Mouse (Mus musculus) gastrocnemius, postnatal 25 days (tissue): ENCODE measurements around the gene Snd1. TPM values are rescaled to one million over a fixed set of nuclear protein-coding genes. Genes with fewer than 3 reads are reported as not detected.

Experiments used
- DNase-seq: peaks from one replicate; pipeline ENCODE4 v3.0.0; 2022
- total RNA-seq, 2 experiments: library from RNA; stranded (reverse); gene quantifications; 1 replicate in 1 of 2; 2 replicates in 1 of 2; pipeline ENCODE4 v1.2.3; 2021

The Snd1 gene
- total RNA-seq, 2 experiments from 2014 or later = 35.4 to 40.7 TPM

DNA sequence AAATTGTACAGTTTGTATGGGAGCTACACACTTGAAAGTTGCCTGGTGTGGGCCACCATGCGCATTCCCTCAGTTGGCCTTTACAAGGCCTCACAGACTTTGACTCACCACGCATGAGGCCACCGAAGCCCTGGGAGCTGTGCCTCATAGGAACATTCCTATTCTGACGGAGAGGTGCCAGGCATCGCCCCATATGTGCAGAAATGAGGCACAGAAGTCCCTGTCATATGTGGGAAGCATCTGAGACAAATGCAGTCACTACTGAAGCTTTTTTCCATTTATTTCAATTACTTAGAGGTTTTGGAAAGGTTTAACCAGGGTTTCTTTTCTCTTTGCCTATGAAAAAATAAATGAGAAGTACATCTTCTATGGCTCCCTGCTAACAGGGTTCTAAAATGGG is 278.3 kb downstream of the Snd1 start:
- no peak for DNase-seq

DNA sequence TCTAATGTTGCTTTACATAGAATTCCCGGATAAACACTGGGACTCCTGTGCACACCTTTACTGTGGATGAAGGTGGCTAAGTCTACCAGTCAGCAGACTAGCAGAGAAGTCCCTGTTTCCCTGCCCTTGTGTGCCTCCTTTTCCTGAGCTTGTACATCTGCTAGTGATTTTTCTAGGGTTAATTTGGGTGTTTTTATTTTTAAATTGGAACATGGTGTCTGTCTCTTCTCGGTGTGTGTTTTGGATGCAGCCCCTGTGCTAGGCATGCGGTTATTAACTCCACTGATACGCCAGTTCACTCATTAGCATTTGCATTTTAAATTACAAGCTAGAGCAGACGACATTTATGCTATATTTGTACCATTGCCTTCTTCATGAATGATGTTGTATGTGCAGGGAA is 278.7 kb downstream of the Snd1 start:
- DNase-seq = no peak

DNA sequence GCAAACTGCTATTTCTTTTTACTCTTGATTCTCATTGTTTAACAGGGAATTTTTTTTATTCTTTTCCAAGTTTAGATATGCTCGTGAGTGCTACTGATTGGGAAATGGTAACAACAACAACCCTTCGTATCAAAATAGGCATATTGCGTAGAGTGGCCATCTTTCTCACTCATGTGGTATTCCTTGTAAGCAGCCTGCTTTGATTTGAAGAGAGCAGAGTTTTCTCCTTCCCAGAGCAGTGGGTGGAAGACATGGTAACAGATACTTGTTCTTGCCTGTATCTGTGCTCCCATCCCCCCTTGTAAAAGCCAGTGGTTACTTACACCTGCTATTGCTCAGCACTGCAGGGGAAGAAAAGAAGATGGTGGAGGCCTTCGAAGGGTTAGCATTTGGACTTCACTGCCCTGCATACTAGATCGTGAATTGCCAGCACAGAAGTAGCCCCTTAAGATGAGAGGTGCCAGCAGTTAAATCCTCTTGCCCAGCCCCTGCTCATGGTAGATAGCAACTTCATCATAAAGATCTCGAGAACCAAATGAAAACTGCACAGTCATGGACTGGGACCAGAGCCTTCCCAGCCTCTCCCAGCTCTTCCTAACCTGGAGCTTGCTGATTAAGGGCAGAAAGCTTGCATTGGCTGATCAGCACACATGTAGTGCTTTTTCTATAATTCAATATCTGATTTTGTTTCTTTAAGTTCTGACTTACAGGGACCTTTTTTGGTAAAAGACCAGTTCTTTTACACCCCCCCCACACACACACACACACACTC is 279.4 kb downstream of the Snd1 start:
- DNase-seq = no peak

DNA sequence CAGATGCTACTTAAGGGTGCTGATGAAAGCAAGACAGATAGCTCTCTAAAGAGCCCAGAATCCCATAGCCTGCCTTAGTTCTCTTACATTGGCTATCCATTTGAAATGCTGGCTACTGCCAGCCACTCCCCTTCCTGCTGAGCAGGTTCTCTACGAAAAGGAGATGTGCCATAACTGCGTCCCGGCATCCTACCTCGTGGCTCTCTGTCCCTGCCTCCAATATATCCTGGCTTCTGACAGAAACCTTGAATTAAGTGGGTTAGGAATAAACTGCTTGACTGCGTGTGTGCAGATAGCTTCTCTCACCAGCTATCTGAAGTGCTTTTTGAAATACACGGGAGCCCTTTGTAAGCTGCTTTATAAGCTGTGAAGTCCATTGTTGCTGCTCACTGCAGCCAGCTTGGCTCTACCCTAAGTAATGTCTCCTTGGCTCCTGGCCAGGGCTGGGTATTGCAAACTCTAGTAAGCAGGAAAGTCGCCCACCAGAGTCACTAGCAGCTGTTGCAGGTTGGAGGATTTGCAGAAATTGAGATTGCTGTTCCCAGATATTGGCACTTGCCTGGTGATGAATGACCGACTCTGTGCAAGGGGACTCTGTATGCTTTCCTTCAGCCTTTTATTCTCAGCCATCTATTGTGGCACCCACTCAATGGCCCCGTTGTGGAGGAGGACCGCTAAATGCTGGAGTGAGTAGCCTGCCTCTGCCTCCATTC is 281.5 kb downstream of the Snd1 start:
- no peak for DNase-seq

DNA sequence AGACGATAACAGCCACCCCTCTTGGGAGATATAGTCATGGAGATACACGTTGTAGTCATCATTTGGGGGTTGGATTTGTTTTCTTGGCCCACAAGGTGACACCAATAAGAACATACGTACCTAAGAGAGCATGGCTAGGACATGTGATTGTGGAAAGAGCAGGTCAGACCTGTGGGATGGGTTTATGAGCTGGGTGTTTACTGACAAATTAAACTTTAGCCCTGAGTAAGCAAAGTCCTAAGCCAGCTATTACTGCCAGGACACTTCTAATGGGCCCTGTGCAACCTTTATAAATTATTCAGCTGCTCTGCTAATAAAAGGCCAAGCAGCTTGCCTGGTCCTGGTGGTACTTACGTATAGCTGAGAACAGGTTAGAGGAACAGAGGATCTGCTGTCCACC is 283.4 kb downstream of the Snd1 start:
- no peak for DNase-seq

DNA sequence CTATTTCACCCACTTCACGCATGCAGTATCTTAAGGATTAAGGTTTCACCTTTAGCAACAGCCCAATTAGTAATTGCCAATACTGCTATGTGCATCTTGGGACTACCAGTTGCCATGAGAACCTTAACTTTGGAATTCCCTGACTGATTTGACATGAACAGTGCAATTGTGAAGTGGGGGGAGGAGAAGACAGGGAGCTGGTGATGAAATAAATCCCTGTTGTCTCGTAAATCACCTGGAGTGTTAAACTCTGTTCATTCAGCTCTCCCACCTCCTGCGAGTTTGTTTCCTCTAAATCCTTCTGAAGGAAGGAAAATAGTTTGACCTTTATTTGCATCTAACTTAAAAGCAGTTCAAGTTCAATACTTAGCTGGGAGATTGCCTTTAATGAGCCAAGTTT is 286.8 kb downstream of the Snd1 start:
- DNase-seq = no peak

DNA sequence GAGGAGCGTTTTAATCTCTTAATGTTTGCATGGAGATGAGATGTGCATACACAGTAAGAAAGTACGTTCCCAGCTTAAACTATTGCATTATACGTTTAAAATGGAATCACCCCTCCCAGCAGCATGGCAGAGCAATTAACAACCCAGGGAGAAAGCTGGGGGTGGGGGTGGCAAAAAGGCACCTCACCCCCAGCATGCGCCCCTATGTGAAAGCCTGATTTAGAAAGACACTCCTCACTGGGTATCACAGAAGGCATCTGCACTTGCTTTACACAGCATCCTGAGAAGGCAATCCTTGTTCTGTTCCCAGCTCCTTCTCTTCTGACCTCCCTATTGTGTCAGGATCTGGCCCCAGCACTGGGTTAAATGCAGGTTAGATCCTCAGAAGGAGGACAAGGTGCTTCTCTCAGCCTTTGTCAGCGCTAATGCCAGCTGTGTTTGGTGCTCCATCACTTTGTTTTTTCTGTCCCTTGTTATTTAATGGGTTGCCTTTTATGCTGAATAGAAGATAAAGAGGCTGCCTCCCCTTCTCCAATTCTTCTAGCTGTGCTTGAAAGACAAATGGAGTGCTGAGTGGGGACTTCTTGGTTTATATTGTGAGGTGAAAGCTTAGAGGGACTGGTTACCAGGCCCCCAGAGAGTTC is 287.3 kb downstream of the Snd1 start:
- DNase-seq = no peak

DNA sequence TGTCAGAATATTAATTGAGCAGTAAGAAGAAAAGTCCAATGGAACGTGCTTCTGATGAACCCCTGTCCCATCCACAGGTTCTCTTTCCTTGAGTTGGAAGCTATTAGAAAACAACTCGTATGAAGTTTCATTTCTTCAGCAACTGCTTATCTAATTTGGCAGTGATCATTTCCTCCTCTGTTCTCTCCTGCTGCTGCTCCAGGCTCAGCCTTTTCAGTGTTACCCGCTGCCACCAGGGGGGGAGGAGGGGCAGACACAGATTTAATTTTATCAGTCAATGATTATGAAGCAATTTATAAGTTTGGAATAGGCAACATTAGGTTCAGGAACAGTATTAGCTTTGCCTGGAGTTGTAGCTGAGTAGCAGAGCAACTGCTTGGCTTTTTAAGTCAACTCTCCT is 291.7 kb downstream of the Snd1 start:
- no peak for DNase-seq

DNA sequence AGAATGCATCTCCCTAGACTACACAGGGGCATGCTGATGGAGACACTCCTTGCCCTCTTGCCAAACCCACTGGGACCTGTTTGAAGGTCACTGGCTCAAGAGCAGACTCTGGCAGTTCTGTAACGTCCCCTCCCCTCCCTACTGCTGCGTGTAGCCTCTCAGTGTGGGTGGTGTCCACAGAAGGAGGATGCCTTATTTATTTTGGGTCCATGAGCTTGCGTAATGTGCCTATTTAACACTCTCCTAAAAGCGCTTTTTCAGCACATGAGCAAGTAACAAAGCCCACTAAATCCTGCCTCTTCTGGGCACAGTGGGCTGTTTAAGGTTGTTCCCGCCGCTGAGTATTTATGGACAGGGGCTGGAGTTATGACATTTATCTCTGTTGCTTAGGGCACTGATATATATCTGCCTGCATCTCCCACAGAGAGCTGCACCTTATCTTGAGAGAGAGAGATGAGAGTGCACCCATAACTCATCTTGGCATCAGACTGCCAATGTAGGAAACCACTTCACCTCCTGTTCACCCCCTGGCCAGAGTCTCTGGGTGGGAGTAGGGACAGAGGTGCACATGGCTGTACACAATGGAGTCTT is 293.0 kb downstream of the Snd1 start:
- DNase-seq = no peak

DNA sequence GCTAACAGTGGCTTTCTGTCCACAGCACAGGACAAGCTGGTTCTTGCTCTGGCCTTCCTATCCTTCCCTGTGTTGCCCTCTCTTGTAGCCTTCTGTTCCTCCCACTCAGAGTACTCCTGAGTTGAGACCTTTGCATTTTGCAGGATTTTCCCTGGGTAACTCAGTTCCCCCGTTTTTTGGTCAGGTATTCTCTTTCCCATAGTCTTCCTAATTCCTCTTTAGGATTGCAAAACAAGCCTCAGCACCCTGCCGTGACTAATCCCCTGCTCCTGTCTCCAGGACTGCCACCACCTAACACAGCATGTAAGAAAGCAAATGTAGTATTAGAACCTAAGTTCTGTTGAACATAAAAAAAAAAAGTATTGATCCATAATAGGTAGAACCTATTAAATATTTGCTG is 296.4 kb downstream of the Snd1 start:
- DNase-seq = no peak

DNA sequence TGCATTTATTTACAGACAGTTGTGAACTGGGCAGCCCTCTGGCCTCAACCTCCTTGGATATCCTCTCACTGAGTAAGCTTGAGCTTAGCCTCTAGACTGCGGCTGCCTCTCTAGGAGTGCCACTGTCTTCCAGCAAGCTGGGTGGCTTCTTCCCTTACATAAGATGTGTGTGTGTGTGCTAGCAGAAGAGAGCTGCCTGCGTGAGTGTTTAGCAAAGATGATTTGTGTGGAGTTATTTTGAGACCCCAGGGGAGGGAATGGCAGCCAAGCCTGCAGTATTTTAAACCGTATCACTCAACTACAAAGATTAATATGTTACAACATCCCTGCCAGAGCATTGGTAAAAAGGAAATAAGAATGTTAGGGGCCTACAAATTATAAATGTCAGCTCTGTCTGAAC is 306.8 kb downstream of the Snd1 start:
- DNase-seq = peak; percentile 23

DNA sequence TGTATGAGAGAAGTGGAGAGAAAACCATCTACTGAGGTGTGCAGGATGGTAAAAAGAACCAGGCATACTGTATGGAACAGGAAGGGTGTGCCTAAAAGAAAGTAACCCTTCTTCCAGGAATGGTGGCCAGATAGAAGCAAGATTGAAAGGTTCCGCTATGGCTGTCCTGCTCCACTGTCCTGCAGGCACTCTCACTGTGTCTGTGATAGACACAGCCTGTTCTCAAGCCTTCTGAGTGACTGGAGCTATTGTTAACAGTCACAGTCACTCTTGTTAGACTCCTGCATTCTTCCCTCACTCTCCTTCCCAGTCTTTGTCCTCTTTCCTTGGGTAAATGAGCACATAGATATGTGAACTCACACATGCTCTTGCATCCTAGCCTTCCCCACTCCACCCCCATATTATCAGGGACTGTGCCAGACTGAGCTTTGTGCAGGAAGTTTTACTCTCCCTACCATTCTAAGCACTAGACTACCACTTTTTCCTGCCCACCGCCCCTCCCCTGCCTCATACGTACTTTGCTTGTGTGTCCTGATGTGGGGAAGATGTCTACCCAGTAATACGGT is 308.2 kb downstream of the Snd1 start:
- no peak for DNase-seq

DNA sequence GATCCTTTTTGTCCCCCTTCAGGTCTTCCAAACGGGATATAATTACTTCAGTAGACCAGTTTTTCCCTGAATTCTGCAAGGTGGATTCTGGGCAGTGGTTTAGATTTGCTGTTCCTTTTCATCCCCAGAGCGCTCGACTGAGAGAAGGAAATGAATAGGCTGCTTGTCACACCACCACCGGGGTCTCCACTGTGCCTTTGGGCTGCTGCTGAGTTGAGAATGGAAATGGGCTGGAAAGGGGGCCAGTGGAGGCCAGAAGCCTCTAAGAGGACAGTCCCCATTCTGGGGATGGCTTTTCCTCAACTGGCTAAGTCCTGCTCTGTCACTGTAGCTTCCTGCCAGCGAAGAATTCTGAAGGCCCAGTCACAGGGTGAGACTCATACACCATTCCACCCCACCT is 309.0 kb downstream of the Snd1 start:
- DNase-seq = no peak

DNA sequence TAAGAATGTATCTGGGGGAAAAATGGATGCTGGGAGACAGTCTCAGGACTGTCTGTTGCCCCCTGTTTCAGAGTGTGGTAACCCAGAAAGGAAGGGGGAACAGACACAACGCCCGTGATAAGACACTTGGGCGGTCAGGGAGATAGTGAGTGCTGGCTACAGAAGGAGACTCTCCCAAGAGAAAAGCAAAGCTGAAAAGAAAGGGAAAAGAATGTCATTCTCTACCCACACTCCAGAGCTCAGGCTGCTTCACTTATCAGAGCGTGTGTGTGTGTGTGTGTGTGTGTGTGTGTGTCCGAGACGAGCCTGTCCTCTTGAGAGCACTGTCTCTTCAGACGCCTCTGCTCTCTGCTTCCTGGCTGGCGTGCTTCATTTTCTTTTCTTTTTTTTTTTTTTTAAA is 310.8 kb downstream of the Snd1 start:
- DNase-seq = no peak

DNA sequence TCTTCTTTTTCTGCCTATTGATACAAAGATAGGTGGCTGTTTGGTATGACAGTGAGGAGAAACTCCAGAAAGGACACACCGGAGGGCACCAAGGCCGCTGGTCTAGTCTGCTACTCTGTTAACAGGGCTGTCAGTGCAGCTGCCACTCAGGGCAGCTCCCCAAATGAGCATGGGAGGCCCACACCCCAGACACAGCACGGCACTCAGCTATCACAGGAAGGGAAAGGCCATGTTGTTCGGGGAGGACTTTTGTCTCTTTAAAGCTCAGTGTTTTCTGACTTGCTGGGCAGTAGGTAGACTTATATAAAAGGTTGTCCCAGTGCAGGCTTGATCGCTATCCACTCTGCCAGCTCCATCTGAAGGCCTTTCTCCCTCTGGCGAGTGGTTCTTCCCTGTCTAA is 312.2 kb downstream of the Snd1 start:
- no peak for DNase-seq

DNA sequence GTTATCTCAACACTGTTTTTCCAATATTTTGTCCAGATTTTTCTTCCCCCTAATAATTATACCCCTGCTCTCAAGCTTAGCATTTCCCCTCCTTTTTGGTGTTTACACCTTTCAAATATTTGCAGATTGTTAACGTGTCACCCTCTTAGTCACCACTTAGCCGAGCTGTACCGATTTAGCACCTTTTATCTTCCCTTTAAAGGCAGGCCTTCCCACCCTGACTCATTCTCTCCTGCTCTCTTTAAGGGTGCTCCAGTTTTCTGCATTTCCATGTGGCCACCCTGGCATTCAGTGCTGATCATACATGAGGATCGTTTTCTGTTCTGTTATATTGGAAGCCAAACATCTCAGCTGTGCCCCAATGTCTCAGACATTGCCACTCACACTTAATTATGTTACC is 314.7 kb downstream of the Snd1 start:
- DNase-seq = no peak

DNA sequence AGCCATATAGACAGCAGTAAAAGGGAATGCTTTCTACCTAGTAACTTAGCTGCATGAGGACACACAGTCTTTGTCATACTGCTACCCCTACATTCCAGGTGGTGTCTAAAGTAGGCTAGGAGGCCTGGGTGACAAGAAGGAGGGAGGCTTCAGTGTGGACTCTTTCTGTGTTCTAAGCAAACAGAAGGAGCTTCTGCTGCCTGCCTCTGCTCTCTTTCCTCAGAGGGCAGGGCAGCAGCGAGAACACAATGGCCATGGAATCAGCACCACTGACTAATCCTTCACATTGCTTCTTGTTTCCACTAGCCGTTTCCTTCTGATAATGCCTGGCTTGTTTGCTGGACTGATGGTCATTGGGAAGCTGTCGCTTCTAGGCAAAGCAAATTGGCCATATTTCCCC is 316.2 kb downstream of the Snd1 start:
- DNase-seq = no peak

DNA sequence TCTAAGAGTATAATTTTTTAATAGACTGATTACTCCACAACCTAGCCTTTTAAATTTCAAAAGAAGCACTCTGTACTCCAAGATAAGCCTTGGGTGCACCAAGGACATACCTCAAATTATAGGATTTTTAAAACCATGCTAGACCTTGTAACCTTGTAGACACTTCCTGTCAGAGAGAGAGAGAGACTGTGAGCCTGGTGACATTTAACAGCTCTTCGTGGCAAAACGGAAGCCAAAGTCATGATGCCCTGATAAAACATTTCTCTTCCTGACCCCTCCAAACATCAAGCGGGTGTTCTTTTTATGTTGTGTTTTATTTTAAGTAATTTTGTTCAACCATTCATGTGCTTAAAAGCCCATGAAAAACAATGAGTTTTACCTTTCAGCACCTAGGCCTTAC is 316.9 kb downstream of the Snd1 start:
- no peak for DNase-seq

DNA sequence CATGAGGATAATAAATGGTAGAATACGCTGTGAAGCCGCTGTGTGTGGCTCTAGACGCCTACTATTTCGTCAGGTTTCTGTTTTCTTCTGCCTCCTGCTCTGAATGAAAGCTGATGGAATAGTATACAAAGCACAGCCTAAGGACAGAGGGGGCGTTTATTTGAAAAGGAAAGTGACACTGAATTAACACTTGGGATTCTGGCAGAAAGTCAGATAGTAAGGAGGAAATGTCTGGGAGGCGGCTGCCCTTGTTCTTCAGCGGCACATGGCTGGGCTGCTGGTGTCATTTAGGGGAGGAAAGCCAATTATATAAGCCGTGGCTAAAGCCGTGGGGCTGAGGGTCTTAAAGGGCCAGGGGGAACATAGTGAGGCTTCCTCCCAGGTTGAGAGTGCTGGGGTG is 320.4 kb downstream of the Snd1 start:
- DNase-seq = no peak

DNA sequence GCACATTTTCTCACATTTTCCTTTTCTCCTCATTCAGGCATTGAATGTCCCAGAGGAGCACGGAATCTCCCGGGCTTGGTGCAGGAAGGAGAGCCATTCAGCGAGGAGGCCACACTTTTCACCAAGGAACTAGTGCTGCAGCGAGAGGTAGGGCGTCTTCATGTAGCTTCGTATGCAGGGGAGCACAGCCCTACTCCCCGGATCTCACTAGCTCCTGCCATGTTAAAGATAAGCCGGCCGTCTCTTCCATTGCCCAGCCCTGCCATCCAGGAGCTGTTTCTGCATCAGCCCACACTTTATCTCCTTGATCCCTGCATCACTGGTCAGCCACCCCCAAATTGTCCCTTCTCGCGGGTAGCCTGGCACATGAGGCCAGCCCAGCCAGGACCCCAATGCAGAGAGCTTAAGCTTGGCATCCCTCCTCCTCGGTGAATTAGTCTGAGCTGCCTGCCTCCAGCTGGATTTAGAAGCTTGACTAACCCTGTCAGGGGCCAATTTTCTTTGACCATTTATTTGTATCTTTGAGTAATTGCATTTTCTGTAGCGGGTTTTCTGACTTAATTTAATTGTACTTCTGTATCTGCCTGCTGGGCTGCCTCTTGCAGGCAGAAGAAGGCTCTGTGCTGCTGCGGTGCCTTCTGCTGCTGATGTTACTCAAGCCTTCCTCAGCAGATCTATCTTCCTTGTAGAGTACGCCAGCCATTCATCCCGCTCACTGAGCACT is 321.0 kb downstream of the Snd1 start:
- no peak for DNase-seq

DNA sequence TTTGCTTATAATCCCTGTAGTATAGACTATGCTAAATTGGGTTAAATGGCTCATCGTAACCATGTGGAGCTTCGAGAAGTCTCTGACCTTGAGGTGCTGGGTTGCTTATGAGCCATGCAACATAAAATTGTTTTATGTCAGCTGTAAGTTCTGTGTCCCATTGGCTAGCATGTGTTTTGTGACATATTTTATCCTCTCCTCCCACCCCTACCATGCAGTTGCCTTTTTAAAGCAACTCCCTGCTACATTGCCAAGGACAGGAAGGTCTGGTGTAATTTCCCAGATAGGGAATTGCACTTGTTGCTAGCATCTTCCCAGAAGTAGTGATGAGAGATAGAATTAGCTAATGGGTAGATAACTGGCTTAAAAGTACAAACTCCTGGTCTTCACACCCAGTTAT is 324.9 kb downstream of the Snd1 start:
- no peak for DNase-seq

DNA sequence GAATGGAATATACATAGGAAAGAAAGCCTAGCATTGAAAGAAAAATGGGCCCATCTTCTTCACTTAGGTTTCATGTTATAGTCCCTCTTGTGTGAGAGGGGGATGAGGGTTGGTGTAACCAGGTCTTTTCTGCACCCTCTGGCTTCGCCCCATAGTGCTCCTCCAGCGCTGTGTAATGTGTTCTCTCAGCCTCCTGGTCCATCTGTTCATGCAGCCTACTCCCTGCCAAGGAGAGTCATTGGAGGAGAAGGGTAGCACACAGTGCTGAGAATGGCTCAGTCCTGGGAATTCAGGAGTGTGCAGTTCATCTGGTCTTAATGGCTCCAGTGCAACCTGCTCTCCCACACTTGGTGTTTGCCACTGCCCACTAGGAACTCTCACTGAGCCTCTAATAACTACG is 326.0 kb downstream of the Snd1 start:
- DNase-seq = no peak
